Mouse (Mus musculus): ENCODE results near the gene Dact2.

GRCm38 (mm10) chr17:14192432-14192831 lies 11.7 kb downstream of the Dact2 start:
- TF ChIP-seq HCFC1 (IDR thresholded peaks at IDR 0.05; ENCODE audit: low read depth, low read length), result no peak
- TF ChIP-seq CTCF (conservative IDR thresholded peaks at IDR 0.05 in 1 of 2, IDR thresholded peaks at IDR 0.05 in 1 of 2; ENCODE audit: low read depth in 2 of 2, low read length in 2 of 2), result no peak
- TF ChIP-seq ZNF384 (IDR thresholded peaks at IDR 0.05; ENCODE audit: low read depth, low read length), result no peak
- no peak for TF ChIP-seq USF1 (IDR thresholded peaks at IDR 0.05; ENCODE audit: low read depth, low read length)
- TF ChIP-seq GABPA (IDR thresholded peaks at IDR 0.05; ENCODE audit: insufficient replicate concordance, low read depth, low read length), result no peak
- TF ChIP-seq POLR2A (IDR thresholded peaks at IDR 0.05; ENCODE audit: low read depth, low read length), result no peak
- no peak for TF ChIP-seq IRF4 (IDR thresholded peaks at IDR 0.05; ENCODE audit: low read depth, low read length)
- no peak for TF ChIP-seq SMC3 (IDR thresholded peaks at IDR 0.05; ENCODE audit: low read depth, low read length)
- no peak for TF ChIP-seq ELF1 (IDR thresholded peaks at IDR 0.05; ENCODE audit: low read depth, low read length)
- TF ChIP-seq BHLHE40 (IDR thresholded peaks at IDR 0.05; ENCODE audit: low read depth, low read length), result no peak
- TF ChIP-seq ETS1 (conservative IDR thresholded peaks at IDR 0.05; ENCODE audit: low read depth, low read length), result no peak
- TF ChIP-seq MXI1 (IDR thresholded peaks at IDR 0.05; ENCODE audit: low read depth, low read length), result no peak
- TF ChIP-seq RCOR1 (conservative IDR thresholded peaks at IDR 0.05; ENCODE audit: low read depth, low read length), result no peak

Data from CH12.LX (cell line).